Mouse (Mus musculus): ENCODE data around the gene Smyd3.

Gene Smyd3

DNA sequence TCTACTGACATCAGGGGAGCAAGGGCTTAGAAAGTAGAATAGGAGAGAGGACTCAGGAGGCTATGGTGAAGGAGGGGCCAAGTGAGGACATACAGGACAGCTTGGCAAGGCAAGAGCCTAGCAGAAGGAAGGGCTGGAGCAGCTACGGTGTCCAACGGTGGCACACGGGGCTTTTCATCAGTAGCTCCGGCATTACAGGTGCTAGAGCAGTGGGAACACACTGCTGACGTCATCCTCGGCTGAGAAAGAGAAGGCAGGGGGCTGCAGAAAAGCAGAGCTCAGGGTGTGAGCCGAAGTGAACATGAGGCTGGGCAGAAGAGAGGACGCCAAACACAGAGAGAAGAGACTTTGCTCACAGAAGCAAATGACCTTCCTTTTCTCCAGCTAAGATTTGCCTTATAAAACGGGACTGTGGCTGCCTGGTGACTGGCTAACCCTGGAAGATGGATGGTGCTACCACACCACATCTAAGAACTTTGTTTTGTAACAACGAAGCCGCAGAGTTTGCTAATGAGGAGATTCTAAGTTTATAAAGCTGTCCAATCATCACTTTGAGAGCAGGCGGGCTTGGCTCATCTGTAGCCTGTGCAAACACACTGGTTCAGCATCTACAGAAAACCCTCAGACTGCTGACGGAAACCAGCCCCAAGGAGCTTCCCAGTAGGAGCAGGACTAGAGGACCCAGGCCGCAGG is 453.1 kb downstream of the Smyd3 start:
- no peak for DNase-seq (ENCODE audit: low spot score in 2 of 2)

DNA sequence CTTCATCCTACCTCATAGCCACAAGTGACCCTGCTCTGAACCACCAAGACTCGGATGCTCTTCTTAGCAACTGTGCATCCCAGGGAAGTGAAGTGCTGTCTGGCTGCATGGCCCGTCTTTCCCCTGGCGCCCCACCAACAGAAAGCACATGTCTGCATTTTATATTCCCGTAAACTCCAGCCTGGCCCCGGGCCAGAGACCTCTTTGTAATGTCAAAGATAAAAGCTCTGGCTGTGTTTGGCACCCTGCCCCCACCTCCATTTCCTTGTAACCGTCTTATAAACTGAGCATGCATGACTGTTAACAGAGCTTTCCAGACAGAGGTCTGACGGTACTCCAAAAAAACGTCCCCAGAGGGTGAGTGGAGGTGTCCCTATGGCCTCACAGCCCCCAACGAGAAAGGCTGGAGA is 456.1 kb downstream of the Smyd3 start:
- peak; percentile 29 to 55 for DNase-seq (ENCODE audit: low spot score in 2 of 2)

DNA sequence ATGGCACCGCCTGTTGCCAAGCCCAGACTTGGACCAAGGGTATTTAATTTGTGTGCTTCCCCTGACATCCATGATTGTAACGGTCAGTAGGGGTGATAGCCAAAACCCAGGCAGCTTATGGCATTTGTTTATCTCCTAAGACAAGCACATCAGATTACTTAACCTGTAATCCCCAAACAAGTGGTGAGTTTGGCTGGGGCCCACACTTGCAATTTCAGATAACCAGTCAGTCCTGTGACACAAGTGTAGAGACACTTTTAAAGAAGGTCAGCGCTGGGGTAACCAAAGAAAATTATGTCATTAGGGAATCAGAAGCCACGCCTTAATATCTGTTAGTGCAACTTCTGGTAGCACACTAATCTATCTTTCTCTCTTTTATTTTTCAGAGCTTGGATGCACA is 456.8 kb downstream of the Smyd3 start:
- no peak for DNase-seq (ENCODE audit: low spot score in 2 of 2)

DNA sequence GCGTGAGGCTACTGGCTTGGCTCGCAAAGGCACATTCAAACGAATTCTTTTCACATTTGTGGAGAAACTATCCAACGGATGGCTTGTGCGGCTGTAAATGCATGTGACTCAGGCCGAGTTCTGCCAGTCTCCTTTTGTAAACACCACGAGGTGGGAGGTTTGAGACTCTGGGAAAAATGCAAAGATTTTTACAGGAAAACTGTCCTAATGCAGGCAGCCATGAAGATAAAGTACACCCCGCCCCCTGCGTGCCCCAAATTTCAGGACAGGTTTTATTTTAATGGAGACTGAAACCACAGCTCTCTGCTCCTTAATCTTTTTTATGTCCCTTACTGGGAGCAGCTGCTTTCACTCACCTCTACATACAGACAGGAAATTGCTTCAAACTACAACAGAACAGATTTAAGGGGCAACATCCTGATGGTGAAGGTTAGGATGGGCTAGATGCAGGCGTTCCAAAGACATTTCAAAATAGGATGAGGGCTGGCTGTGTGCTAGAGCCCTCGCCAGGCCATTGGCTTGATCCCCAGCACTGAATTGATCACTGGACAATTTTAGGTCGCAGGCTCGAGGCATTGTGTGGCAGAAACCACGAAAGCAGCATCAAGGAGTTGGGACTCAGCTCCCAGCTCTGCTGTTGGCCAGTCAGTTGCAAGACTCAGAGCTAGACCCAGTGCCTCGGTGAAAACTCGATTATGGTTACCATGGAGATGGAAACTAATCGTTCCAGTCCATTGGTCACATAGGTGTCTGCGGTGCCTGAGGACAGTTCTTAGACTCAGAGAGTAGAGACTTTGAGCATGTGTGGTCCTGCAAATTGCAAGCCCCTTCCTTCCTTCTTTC is 457.5 kb downstream of the Smyd3 start:
- no peak for DNase-seq (ENCODE audit: low spot score in 2 of 2)

DNA sequence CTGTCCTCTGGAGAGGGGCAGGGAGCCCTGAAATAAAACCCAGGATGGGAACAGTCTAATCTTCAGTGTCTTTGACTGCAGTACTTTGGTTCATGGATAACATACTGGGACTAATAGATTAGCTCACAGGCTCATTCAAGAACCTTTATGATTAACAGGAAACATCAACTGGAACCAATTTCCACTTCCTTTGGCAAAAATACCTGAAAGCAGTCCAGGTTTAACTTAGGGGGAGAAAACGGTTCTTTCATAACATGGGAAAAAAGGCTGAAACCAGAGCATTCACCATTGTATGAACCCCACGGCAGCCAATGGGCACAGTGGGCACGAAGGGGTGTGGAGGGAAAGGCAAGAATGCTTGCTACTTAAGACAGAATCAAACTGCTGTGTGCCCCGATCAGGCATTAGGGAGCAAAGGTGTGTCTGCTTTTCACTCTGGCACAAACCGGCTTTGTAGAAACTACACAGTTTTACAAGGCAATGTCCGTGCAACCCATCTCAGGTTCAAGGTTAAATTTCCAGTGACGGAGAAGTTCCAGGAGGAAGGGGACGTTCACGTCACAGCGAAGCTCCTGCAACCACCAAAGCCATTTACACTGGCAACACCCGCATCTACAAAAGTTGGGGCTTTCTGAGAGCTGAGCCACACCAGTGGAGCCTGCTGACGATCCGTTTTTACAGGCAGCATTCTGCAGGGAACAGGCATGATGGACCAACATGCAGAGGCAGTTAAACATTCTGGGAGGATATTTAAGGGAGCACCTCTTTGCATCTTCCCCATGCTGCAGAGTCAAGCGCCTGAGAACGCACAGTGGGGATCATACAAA is 458.3 kb downstream of the Smyd3 start:
- DNase-seq (ENCODE audit: low spot score in 2 of 2), result no peak

DNA sequence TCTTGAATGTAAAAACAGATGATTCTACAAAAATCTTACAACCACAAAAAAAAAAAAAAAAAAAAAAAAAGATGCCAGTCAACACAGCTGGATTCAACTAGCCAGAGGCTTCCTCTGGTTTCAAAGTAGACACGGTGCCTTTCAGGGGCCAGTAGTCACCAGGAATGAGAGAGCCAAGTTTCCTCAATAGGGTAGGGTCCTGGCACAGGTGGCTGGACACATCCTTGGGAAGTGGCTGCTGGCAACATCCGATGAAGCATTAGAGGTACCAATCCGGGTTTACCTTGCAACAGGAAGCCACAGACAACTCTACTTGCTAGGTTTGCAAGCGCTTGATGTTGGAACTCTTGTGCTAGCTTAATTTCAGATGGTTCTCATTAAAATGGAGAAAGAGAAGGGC is 459.2 kb downstream of the Smyd3 start:
- no peak for DNase-seq (ENCODE audit: low spot score in 2 of 2)

DNA sequence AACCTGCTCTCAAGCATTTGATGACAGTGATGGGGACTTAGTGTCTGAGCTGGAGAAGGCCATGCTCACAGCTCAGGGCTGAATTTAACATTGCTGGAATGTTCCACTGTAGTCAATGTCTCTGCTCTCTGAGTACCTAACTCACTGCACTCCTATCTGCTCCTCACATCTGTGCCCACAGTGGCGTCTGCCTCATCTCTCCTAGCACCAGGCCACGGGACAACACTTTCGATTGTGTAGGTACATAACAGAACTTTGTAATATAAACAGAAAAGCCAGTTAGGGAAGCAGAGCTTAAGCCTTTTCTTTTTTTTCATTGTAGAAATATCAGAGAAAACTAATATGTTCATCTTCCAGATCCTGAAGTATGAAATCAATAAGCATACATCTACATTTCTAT is 462.1 kb downstream of the Smyd3 start:
- DNase-seq (ENCODE audit: low spot score in 2 of 2), result peak in 1 of 2 experiments; percentile 20

DNA sequence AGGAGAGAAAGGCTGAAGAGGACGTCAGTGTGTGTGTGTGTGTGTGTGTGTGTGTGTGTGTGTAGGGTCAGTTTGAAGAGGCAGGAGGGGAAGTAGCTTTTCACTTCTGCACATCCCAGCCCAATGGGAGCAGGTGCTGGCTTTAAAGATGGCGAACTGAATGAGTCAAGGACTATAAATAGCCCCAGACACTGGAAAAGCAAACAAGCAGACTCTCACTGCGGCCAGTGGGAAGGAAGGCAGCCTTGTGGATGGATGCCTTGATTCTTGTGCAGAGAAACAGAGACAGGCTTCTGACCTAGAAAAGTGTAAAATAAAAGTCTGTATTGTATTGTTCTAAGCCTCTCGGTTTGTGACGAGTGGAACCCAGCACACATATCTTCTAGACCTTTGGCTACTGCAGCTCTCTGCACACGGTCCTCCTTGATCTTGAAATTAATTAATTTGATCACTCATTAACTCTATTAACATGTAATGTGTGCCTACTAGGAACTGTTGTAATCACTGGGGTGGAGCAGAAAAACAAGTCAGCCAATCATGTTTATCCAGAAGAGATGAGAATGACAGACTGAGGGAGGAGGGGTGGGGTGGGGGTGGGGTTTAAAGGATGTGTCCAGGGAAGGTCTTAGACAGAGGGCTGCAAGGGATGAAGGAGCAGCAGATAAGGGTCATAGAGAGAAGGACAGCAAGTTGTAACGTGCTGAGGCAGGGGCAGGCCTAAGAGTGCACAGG is 463.3 kb downstream of the Smyd3 start:
- DNase-seq (ENCODE audit: low spot score in 2 of 2), result no peak

DNA sequence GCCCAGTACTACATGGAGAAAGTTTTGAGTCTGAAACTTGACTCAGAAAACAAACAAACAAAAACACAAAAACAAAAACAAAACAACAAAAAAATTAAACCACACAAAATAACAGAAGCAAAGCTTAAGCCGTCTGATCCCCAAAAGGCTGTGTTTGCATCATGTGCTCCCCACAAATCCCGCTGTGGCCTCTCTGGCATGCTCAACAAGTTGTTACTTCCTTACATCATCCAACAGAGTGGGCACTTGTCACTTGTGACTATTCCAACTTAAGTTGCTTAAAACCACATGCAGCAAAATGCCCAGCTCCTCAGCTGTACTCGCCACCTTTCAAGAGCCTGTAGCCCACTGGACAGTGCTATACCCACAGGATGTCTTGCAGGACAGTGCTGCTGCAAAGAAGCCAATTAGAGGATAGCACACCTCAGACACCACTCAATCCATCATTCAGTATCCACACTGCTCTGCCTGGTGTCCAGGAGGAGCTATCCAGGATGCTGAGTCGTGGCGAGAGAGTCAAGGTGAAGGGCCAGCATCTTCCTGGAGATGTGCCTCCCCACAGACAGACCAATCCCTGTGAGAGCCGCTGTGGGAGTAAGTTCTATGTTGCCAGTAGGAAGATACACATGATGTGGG is 465.2 kb downstream of the Smyd3 start:
- no peak for DNase-seq (ENCODE audit: low spot score in 2 of 2)

DNA sequence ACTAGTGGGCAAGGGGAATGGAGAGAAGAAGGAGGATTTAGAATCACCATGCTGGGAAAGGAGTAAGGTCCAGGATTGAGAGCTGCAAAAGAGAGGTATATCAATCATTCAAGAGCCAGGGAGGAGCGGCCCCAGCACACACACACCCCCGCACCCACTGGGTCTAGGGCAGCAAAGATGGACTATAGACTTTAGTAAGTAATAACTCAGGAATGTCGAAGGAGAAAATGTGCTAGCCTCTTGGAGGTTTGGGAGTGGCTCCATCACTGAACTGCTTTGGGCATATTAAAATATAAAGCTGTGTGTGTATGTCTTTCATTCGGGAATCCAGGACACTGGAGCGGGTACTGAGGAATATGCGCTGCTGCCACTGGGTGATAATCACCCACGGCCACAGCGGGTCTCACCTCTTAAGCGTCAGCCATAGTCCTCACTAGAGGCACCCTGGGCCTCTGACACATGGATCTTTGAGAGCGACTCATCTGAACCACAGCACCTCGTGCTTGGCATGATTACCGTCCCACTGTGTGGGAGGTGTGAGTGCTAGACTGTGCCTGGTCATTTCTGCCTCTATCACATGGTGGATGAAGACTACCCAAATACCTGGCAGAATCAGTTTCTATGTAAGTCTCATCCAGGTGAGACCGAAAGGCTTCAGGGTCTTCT is 469.8 kb downstream of the Smyd3 start:
- DNase-seq (ENCODE audit: low spot score in 2 of 2), result no peak

DNA sequence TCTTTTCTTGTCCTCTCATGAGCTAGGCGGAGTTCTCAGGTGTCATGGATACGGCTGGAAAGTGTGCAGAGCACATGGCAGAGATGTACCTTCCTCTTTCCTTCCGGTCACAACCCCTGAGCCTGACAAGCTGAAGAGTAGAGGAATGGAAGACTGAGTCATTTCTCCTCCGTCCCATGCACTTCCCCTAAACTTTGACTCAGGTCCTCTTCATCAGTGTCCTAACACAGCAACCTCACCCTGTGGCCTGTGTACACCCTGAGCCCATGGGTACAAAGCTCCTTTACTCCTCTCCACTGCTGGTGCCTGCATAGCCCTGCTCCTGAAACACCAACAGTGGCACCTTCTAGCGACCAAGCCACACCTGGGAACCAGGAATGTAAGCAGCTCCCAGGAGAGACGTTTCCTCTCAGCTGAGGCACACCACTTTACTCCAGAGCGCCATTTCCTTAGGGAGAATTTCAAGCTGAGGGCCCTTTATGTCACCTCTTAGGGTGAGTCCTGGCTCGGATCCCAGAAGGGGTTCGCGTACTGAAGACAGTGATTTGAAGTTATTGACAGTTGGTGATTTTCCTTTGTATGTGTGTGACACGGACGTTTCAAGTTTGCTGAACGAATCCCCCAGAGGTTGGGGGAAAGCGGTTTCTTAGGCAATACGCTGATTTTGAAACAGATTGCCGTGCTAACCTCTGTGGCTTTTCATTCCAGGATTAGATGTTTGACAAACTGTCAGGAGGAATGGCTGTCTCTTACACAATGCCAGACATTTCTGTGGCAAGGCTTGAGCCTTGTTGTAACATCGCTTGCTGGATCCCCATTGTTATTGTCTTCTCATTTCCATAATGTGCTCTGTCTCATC is 471.8 kb downstream of the Smyd3 start:
- DNase-seq (ENCODE audit: low spot score in 2 of 2), result peak in 1 of 2 experiments; percentile 13

DNA sequence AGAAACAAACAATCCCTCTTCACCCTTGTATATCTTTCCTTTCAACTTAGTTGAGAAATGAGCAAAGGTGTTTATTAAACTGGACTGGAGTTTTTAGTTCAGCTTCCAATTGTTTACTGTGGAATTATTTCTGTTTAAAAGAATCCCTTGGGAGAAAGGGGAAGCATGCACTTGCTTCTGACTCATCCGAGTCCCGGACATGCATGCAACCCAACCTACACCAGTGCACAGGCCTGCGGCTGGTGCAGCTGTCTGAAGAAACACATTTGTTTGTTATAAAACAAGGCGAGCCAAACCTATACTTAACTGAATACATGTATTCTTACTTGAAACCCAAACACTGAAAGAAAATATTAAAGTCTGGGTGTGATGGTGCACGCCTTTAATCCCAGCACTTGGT is 473.7 kb downstream of the Smyd3 start:
- no peak for DNase-seq (ENCODE audit: low spot score in 2 of 2)

DNA sequence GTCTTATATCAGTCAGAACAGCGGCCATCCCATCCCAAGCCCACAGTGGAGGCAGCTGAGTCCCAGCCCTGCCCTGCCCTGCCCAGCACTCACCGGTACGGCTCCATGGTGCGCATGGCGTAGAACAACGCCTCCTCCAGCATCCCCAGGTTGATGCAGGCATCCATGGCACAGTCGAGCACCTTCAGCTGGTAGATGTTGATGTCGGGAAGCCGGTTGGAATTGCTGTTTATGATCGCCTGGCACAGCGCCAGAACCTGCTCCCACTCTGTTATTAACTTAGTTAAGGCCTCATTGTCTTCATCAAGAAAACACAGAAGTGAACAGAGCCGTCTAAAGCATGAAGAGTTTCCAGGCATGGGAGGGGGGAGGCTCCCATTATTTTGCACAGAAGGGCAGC is 474.2 kb downstream of the Smyd3 start:
- no peak for DNase-seq (ENCODE audit: low spot score in 2 of 2)

DNA sequence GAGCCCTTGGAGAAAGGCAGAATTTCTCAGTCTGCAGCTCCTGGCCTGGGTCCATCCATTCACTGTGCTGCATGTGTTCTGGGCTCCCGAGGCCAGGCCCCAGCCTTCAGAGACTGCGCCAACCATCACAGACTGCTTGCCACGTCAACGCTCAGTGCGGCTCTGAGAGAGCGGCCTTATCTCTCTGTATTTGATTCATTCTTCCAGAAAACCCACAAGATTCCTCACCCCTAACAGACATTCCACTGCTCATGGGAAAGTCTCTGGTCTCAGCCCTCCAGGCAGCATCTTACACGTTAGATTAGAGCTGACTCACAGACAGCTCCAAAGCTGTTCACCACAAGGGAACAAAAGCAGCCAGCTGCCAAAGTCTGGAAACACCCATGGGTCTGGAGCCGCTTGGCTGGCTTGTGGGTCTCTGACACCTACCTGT is 475.9 kb downstream of the Smyd3 start:
- no peak for DNase-seq (ENCODE audit: low spot score in 2 of 2)

DNA sequence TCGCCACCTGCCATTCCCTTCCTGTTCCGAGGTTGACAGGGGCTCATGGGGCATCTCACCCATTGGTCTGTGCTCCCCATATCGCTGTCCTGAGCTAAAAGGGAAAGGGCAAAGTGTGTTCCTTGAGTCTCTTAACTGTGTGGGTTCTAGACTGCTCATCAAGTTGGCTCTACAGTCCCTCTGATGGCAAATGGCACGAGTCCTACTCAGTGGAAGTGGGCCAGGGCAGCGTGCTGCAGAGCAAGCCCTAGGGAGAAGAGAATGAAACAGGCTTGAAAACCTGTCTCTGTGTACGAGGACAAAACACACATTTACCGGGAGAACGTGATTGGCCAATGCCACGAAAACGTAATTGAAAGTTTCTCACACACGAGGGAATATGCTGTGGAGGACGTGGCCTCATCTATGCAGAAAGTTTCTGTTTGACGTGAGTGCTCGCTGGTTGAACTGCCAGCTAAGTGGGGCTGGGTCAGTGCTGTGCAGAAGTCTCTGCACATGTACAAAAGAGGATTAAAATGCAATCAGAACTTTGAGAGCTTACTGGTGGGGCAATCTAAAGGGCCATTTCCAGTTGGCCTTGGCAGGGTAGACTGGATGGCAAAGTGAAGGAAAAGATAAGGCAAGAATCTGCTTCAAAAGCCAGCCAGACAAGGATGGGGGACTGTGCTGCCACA is 476.5 kb downstream of the Smyd3 start:
- DNase-seq (ENCODE audit: low spot score in 2 of 2), result no peak

DNA sequence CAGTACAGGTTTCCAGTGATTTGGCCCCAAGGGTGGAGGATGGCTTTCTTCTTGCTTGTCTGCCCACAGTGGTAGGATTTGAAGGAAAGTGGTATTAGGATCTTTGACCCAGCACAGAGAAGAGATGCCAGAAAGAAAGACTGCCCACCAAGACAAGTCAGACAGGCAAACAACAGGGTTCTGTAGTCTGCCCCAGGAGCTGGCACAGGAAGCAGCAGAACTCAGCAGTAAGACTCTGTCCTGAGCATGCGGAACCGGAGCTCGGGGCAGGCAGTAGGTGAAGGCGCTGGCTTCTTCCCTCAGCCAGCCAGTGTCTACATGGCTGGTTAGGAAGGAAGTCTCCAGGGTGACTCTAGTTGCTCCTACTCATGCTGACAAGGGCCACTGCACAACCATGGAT is 479.0 kb downstream of the Smyd3 start:
- no peak for DNase-seq (ENCODE audit: low spot score in 2 of 2)

DNA sequence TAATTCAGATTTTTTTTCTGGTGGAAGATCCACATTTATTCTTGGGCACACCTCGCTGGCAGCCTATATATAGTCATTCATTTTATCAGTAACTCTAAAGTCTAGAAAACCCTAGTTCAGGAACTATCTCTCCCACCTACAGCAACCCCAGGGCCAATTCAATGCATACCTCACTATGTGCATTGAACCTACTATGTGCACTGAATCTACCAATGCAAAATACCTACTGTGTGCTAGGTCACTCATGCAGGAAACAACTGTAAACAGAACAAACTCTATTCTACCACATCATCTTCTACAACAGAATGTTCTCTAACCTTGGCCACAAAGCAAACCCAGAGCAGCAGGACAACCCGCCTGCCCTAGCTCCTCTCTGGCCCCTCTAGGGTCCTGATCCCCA is 484.9 kb downstream of the Smyd3 start:
- DNase-seq (ENCODE audit: low spot score in 2 of 2), result no peak

DNA sequence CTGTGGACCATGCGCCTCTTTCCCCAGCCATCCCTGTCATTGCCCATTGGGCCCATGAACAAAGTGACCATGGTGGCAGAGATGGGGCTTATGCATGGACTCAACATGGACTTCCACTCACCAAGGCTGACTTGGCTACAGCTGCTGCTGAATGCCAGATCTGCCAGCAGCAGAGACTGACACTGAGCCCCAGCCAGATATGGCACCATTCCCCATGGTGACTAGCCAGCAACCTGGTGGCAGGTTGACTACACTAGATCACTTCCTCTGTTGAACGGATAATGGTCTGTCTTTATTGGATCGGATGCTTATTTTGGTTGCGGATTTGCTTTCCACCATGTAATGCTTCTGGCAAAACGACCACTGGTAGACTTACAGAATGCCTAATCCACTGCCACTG is 486.3 kb downstream of the Smyd3 start:
- DNase-seq (ENCODE audit: low spot score in 2 of 2), result no peak

DNA sequence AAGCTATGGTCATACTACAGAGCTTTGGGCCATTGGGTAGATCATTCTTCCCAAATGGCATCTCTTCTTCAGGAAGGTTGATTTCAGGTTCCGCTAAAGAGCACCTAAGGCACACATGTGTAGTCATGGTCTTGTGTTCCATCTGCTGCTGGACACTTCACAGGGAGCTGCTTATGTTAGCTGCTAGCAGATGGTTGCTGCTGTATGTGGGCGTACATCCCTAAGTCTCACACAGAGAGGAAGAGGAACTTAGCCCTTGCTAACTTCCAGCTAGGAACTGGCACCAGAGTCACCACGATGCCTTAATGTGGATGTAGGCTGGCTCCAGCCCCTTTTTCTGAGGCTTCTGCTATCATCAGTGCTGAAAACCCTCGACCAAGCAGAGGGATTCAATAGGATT is 491.2 kb downstream of the Smyd3 start:
- no peak for DNase-seq (ENCODE audit: low spot score in 2 of 2)

Data from spleen, postnatal 36 days (tissue).